ENCODE assay signal across 30 mouse cellular contexts in the genomic region with DNA sequence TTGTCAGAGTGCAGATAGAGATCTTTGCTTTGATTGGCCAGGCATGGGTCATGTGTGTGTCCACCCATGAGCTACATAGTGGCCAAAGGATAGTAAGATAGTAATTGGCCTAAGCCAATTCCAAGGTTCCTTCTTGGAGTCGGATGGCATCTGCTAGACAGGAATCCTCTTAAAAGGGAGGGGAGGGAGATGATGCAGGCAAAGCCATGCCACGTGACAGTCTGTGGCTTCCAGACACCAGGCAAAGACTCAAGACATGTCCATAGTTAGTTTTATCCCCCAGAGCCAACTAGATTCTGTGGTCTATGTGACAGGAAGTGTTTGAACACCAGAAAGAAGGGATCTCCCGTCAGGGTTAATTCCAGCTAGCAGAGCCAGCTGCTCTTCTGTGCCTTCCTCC. TPM values are rescaled to one million over a fixed set of nuclear protein-coding genes. Genes with fewer than 3 reads are reported as not detected.
DNase-seq lines count a peak whose midpoint lies in the region; ATAC-seq and TF ChIP-seq lines count a peak whose summit lies in the region.
"Had no signal": no experiment of that assay in that cellular context is flagged by ENCODE, and none has a peak within 500 bp of the region (broad histone marks: within the 10 kb centered on the region; RNA-seq: fewer than 3 reads in every experiment).

No protein-coding gene starts in this region.

- 0 out of 2 replicates have a peak, but pooled peaks cover 3% of the 10 kb centered on the region for H3K27me3 ChIP-seq in hindbrain, embryonic 10.5 days (ENCODE audit: insufficient read depth, poor library complexity, severe bottlenecking)
- no peaks in the 10 kb centered on the region for H3K27me3 ChIP-seq in hindbrain, postnatal 0 days (ENCODE audit: insufficient read depth, low read length)
- no peaks in the 10 kb centered on the region for H3K27me3 ChIP-seq in myocyte (ENCODE audit: control insufficient read depth, insufficient read depth, insufficient read length)
- H3K27me3 ChIP-seq: embryonic facial prominence, embryonic 13.5 days; forebrain, embryonic 12.5 days; hindbrain, embryonic 12.5 days; kidney, embryonic 15.5 days; limb, embryonic 12.5 days; liver, embryonic 15.5 days; midbrain, embryonic 13.5 days had no signal

- no peaks in the 10 kb centered on the region for H3K9me3 ChIP-seq in hindbrain, embryonic 10.5 days
- no peaks in the 10 kb centered on the region for H3K9me3 ChIP-seq in hindbrain, postnatal 0 days (ENCODE audit: low read length)
- H3K9me3 ChIP-seq: embryonic facial prominence, embryonic 13.5 days; forebrain, embryonic 12.5 days; hindbrain, embryonic 12.5 days; kidney, embryonic 15.5 days; limb, embryonic 12.5 days; liver, embryonic 15.5 days; midbrain, embryonic 13.5 days had no signal

- H3K4me3 ChIP-seq in hindbrain, embryonic 10.5 days = no peak overlapping the region
- H3K4me3 ChIP-seq in hindbrain, postnatal 0 days (ENCODE audit: low read length) = no peak overlapping the region
- no peak overlapping the region for H3K4me3 ChIP-seq in myocyte
- H3K4me3 ChIP-seq: embryonic facial prominence, embryonic 13.5 days; erythroblast, embryonic 14.5 days; forebrain, embryonic 12.5 days; hindbrain, embryonic 12.5 days; kidney, embryonic 15.5 days; limb, embryonic 12.5 days; liver, embryonic 15.5 days; midbrain, embryonic 13.5 days had no signal

- no peak overlapping the region for H3K4me2 ChIP-seq in hindbrain, postnatal 0 days (ENCODE audit: low read depth, low read length)
- peak overlapping the region; percentile 46 for H3K4me2 ChIP-seq in myocyte (ENCODE audit: low read depth)
- H3K4me2 ChIP-seq: embryonic facial prominence, embryonic 13.5 days; forebrain, embryonic 12.5 days; hindbrain, embryonic 12.5 days; kidney, embryonic 15.5 days; limb, embryonic 12.5 days; liver, embryonic 15.5 days; lung, embryonic 14.5 days; midbrain, embryonic 13.5 days had no signal

- peaks cover 36% of the 10 kb centered on the region for H3K4me1 ChIP-seq in hindbrain, embryonic 10.5 days (replicated peaks)
- H3K4me1 ChIP-seq in hindbrain, postnatal 0 days (ENCODE audit: insufficient read depth, low read length) = peaks cover 3% of the 10 kb centered on the region; the same call in 1 of the 2 replicates
- H3K4me1 ChIP-seq: forebrain, embryonic 12.5 days; liver, embryonic 15.5 days had no signal

- H3K79me2 ChIP-seq in myocyte (ENCODE audit: control insufficient read depth, insufficient read depth) = no peaks in the 10 kb centered on the region

- TF ChIP-seq POLR2A in myocyte (IDR thresholded peaks at IDR 0.05; ENCODE audit: insufficient read length, low read depth) = no peak

- no peak overlapping the region for H3ac ChIP-seq in myocyte (ENCODE audit: control insufficient read depth, insufficient read length)

- H3K27ac ChIP-seq in hindbrain, embryonic 10.5 days = 0 out of 2 replicates have a peak overlapping the region, but pooled peaks have one; percentile 16
- no peak overlapping the region for H3K27ac ChIP-seq in hindbrain, postnatal 0 days
- H3K27ac ChIP-seq: embryonic facial prominence, embryonic 13.5 days; hindbrain, embryonic 12.5 days; kidney, embryonic 15.5 days; limb, embryonic 12.5 days; liver, embryonic 15.5 days; midbrain, embryonic 13.5 days had no signal

- no peaks in the 10 kb centered on the region for H3K36me3 ChIP-seq in hindbrain, embryonic 10.5 days
- no peaks in the 10 kb centered on the region for H3K36me3 ChIP-seq in hindbrain, postnatal 0 days (ENCODE audit: insufficient read depth, low read length)
- no peaks in the 10 kb centered on the region for H3K36me3 ChIP-seq in myocyte (ENCODE audit: control insufficient read depth, insufficient read depth)
- H3K36me3 ChIP-seq: embryonic facial prominence, embryonic 13.5 days; forebrain, embryonic 12.5 days; hindbrain, embryonic 12.5 days; kidney, embryonic 15.5 days; limb, embryonic 12.5 days; liver, embryonic 15.5 days; midbrain, embryonic 13.5 days had no signal

- no peak for TF ChIP-seq CTCF in hindbrain, postnatal 0 days (IDR thresholded peaks at IDR 0.05; ENCODE audit: low read depth)

- WGBS in hindbrain, embryonic 10.5 days = 67% methylated on average over 3 of the region's 3 CpGs
- WGBS in hindbrain, postnatal 0 days = 60% methylated on average over 3 of the region's 3 CpGs

- no peak for ATAC-seq in hindbrain, postnatal 0 days
- ATAC-seq: activated CD4-positive, CD25-positive, alpha-beta regulatory T cell, adult 4 months; CD4-positive, CD25-positive, alpha-beta regulatory T cell, adult 4 months; forebrain, postnatal 0 days; intestine, postnatal 0 days; midbrain, embryonic 13.5 days had no signal

- H3K9ac ChIP-seq in hindbrain, postnatal 0 days (replicated peaks; ENCODE audit: low read length) = no peak overlapping the region
- H3K9ac ChIP-seq: embryonic facial prominence, embryonic 13.5 days; forebrain, embryonic 12.5 days; forebrain, postnatal 0 days; hindbrain, embryonic 12.5 days; kidney, embryonic 15.5 days; limb, embryonic 12.5 days; liver, embryonic 15.5 days; lung, embryonic 14.5 days; midbrain, embryonic 13.5 days had no signal

- DNase-seq in hindbrain, embryonic 10.5 days (ENCODE audit: low spot score) = no peak
- DNase-seq in hindbrain, postnatal 0 days (ENCODE audit: low spot score) = no peak
- DNase-seq in thymus, postnatal 0 days (ENCODE audit: low spot score) = peak; percentile 25
- no peak for DNase-seq in thymus, postnatal 10 days (ENCODE audit: low spot score in 2 of 2)
- no peak for DNase-seq in adrenal gland, postnatal 36 days
- no peak for DNase-seq in adrenal gland, postnatal 4 days (ENCODE audit: low spot score in 2 of 2)
- DNase-seq: adrenal gland, adult 2 months; cerebellum, adult 11 months; cerebellum, adult 9-10 months; cerebellum, postnatal 36 days; embryo, embryonic 11 days; forebrain, postnatal 0 days; heart, postnatal 14 days; kidney, postnatal 25 days; lung, embryonic 14.5 days; lung, postnatal 14 days; right cerebral cortex, postnatal 14 days; thymus, postnatal 36 days had no signal

TF ChIP-seq in myocyte, 11 proteins besides CTCF, POLR2A, EP300 and RAD21:
- TF ChIP-seq REST (IDR thresholded peaks at IDR 0.05; ENCODE audit: insufficient read depth, insufficient read length) = no peak
- peak; percentile 93 for TF ChIP-seq USF1 (IDR thresholded peaks at IDR 0.05; ENCODE audit: low read depth)
- no peak for TF ChIP-seq SRF (IDR thresholded peaks at IDR 0.05; ENCODE audit: control insufficient read depth, insufficient read length, low read depth)

RNA-seq across cellular contexts. Expression of gene Cbx7, which starts 12.5 kb away (rescaled TPM):
- 2.4 and 2.9 TPM in 2 replicates for polyA plus RNA-seq in hindbrain, embryonic 10.5 days (2016; fragmentation: Nextera tagmentation; extraction: Ambion mirVana)
- 5.1 and 9.5 TPM in 2 replicates for total RNA-seq in hindbrain, postnatal 0 days (2014; rRNA removed)
- polyA plus RNA-seq in hindbrain, postnatal 0 days (2015; fragmentation: Nextera tagmentation; extraction: Ambion mirVana) = 2.9 and 3.1 TPM in 2 replicates
- 8.3 and 10.1 TPM in 2 replicates for polyA plus RNA-seq in thymus, postnatal 0 days (2015; fragmentation: Nextera tagmentation; extraction: Ambion mirVana)
- 4.7 TPM for polyA plus RNA-seq in myocyte (2012; fragmentation: generic; extraction: Trizol)
- total RNA-seq in adrenal gland, postnatal 36 days (2021) = 10 to 100 TPM; 11.9 to 20.6 TPM
- 10 to 100 TPM; 15.4 to 18.4 TPM for total RNA-seq in adrenal gland, postnatal 4 days (2021)

RNA-seq across cellular contexts. Expression of gene Pdgfb, which starts 56.4 kb away (rescaled TPM):
- 1.6 and 1.8 TPM in 2 replicates for polyA plus RNA-seq in hindbrain, embryonic 10.5 days (2016; fragmentation: Nextera tagmentation; extraction: Ambion mirVana)
- 31.0 and 33.4 TPM in 2 replicates for total RNA-seq in hindbrain, postnatal 0 days (2014; rRNA removed)
- 8.3 and 9.5 TPM in 2 replicates for polyA plus RNA-seq in hindbrain, postnatal 0 days (2015; fragmentation: Nextera tagmentation; extraction: Ambion mirVana)
- 2.2 and 2.7 TPM in 2 replicates for polyA plus RNA-seq in thymus, postnatal 0 days (2015; fragmentation: Nextera tagmentation; extraction: Ambion mirVana)
- polyA plus RNA-seq in myocyte (2012; fragmentation: generic; extraction: Trizol) = 21.7 TPM
- 10 to 100 TPM; 31.7 to 39.4 TPM for total RNA-seq in adrenal gland, postnatal 36 days (2021)
- 10 to 100 TPM; 31.3 to 35.1 TPM for total RNA-seq in adrenal gland, postnatal 4 days (2021)
